Mouse (Mus musculus) neural tube, embryonic 15.5 days (tissue): ENCODE measurements at regions not wholly inside any gene's neighbourhood (a gene's known extent, or its start where the extent isn't known, plus 50 kb on each side); places are given as distances from the start of the nearest gene placed in this dataset.

Experiments
- ATAC-seq: fragments of 200-750 bp; cut with Nextera tagmentation; 2 replicates; pipeline ENCODE4 v1.8.0; 2017; ENCODE audit warnings: mild to moderate bottlenecking, moderate TSS enrichment, moderate library complexity; ENCODE audit not compliant: low FRiP score
- H3K27ac ChIP-seq: fragments of 300-500 bp; sonication (generic); replicated peaks from 2 replicates; pipeline ENCODE4 v1.5.1; 2015; ENCODE audit warnings: mild to moderate bottlenecking, inconsistent platforms
- H3K27me3 ChIP-seq: fragments of 300-500 bp; sonication (generic); replicated peaks from 2 replicates; pipeline ENCODE4 v1.6.1; 2015; ENCODE audit warnings: inconsistent platforms
- H3K36me3 ChIP-seq: fragments of 300-500 bp; sonication (generic); 2 replicates; pipeline ENCODE4 v1.6.1; 2015; ENCODE audit warnings: inconsistent platforms
- H3K4me1 ChIP-seq: fragments of 300-500 bp; sonication (generic); 2 replicates; pipeline ENCODE4 v1.6.1; 2015; ENCODE audit warnings: inconsistent platforms
- H3K4me2 ChIP-seq: fragments of 300-500 bp; sonication (generic); 2 replicates; pipeline ENCODE4 v1.6.1; 2015; ENCODE audit warnings: inconsistent platforms, mild to moderate bottlenecking, moderate library complexity
- H3K4me3 ChIP-seq: fragments of 300-500 bp; sonication (generic); replicated peaks from 2 replicates; pipeline ENCODE4 v1.5.1; 2015; ENCODE audit warnings: mild to moderate bottlenecking, inconsistent platforms
- H3K9ac ChIP-seq: fragments of 300-500 bp; sonication (generic); replicated peaks from 2 replicates; pipeline ENCODE4 v1.6.1; 2015; ENCODE audit warnings: mild to moderate bottlenecking, inconsistent platforms
- H3K9me3 ChIP-seq: fragments of 300-500 bp; sonication (generic); replicated peaks from 2 replicates; pipeline ENCODE4 v1.6.1; 2016; ENCODE audit warnings: inconsistent platforms
- WGBS: fragments of 180-500 bp; shearing (Covaris S2); methylation state at CpG from one replicate; pipeline ENCODE4 v1.1.7; 2015; ENCODE audit warnings: mixed read lengths; 5-methylcytosine and 5-hydroxymethylcytosine counted together

DNA sequence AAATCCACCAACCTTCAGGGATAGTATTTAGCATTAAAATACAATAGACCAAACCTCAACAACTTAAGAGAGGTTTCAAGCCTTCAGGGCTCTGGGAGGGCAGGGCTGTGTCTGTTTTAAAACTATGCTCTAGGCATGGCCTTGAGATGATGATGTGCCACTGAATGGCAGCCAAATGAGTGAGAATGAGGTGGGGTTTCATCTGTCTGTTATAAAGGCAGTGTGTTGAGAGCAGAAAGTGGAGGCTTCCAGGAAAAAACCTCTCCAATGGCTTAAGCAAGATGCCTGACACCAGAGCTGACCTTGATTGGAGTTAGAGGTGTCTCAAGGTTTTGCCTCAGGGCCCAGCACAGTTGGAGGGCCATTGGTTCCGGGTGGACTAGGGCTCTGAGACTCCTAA, 111.1 kb upstream of the Tut7 start:
- H3K4me1 ChIP-seq, result no peaks in the 10 kb centered on the region
- WGBS, result 88% methylated on average over 1 of the region's 1 CpGs
- H3K27ac ChIP-seq, result no peak overlapping the region
- no peak overlapping the region for H3K4me2 ChIP-seq
- H3K27me3 ChIP-seq, result no peaks in the 10 kb centered on the region
- H3K4me3 ChIP-seq, result no peak overlapping the region
- H3K9ac ChIP-seq, result no peak overlapping the region
- H3K9me3 ChIP-seq, result no peaks in the 10 kb centered on the region
- H3K36me3 ChIP-seq, result no peaks in the 10 kb centered on the region
- no peak for ATAC-seq

DNA sequence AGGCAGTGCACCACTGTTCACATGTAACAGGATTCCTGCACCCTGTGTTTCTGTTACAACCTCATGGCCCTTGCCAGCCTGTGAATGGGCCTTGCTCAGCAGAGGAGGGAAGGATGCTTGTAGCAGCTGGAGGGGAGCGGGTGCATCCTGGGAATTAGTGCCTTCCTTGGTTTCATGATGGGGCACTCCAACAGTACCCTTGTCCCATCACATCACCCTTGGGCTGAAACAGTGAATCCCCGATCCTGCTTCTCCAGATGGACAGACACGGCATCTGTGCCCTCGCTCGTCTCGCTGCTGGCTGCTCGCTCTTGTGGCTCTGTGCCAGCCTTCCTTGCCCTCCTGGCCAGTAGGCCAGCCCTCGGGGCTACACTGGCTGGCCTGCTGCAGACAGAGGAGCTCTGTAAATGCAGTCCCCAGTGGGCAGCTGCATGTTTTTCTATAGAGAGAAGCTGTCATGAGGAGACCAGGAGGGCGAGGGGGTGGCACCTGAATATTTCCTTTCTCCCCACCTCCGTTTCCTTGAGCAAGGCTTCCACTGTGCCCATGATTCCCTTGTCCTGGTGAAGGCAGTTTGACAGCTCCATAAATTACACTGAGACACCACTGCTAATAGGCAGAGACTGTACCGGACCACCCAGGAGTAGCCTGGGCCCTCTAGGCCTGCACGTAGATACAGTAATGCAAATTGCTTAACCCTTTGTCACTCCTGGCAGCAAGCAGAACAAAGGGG, 104.6 kb upstream of the Tut7 start:
- no peak overlapping the region for H3K4me2 ChIP-seq
- no peak overlapping the region for H3K4me3 ChIP-seq
- no peak overlapping the region for H3K9ac ChIP-seq
- H3K9me3 ChIP-seq, result no peaks in the 10 kb centered on the region
- H3K36me3 ChIP-seq, result no peaks in the 10 kb centered on the region
- H3K27ac ChIP-seq, result peak overlapping the region; percentile 33; the same call in 1 of the 2 replicates
- peaks cover 12% of the 10 kb centered on the region for H3K4me1 ChIP-seq
- H3K27me3 ChIP-seq, result no peaks in the 10 kb centered on the region
- ATAC-seq, result peak; percentile 40; the same call in 1 of the 2 replicates
- 12% methylated on average over 12 of the region's 12 CpGs for WGBS

DNA sequence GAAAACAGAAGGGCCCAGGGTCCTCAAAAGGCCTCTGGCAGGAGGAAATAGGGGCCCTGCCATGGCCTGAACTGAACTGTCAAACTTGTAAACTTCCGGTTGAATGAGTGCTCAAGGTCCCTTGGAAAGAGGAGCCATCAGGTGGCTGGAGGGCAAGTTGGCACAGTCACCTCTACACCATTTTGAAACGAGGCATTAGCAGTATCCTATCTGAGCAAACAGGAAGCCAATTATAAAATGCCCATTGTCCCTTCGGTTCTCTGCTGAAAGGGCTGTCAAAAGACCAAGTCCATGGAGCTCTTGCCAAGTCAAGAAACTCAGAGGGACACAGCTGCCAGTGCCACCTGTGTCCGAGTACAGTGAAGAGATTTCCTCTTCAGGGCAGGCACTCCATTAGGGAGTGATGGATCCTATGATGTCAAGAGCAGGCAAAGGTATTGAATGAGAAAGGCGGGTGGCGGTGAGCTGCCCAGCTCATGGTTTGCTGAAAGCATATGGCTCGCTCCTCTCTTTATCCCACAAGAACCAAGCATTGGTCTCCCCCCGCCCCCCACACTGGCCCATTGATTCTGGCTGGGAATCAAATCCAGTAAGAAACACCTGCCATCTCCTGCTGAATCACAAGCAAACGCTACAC, 103.0 kb upstream of the Tut7 start:
- H3K9me3 ChIP-seq, result no peaks in the 10 kb centered on the region
- H3K9ac ChIP-seq, result no peak overlapping the region
- no peak overlapping the region for H3K4me3 ChIP-seq
- H3K27me3 ChIP-seq, result no peaks in the 10 kb centered on the region
- ATAC-seq, result peak; percentile 33; the same call in 1 of the 2 replicates
- peaks cover 12% of the 10 kb centered on the region for H3K4me1 ChIP-seq
- no peak overlapping the region for H3K4me2 ChIP-seq
- no peak overlapping the region for H3K27ac ChIP-seq
- whole genome bisulfite sequencing, result 40% methylated on average over 9 of the region's 9 CpGs
- no peaks in the 10 kb centered on the region for H3K36me3 ChIP-seq

DNA sequence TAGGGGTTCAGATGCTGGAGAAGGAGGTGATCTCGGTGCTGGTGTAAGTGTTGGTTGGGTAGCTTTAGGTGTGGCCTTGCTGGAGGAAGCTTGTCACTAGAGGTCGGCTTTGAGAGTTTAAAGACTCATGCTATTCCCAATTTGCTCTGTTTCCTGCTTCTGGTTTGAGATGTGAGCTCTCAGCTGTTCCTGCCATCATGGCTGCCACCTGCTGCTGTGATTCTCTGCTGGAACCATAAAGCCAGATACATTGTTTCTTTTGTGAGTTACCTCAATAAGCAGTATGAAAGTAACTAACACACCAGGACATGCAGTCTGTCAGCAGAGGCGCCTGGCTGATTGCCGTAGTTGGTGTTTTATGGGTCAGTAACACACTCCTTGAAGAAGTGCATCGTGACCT, 94.2 kb upstream of the Tut7 start:
- WGBS, result 69% methylated on average over 5 of the region's 5 CpGs
- Histone ChIP-seq H3K4me2 (no peak overlapping the region), H3K4me1 (peaks cover 6% of the 10 kb centered on the region; the same call in 1 of the 2 replicates), H3K4me3 (no peak overlapping the region), H3K9me3 (no peaks in the 10 kb centered on the region), H3K36me3 (no peaks in the 10 kb centered on the region), H3K27me3 (no peaks in the 10 kb centered on the region), H3K27ac (no peak overlapping the region), H3K9ac (no peak overlapping the region)
- no peak for ATAC-seq

DNA sequence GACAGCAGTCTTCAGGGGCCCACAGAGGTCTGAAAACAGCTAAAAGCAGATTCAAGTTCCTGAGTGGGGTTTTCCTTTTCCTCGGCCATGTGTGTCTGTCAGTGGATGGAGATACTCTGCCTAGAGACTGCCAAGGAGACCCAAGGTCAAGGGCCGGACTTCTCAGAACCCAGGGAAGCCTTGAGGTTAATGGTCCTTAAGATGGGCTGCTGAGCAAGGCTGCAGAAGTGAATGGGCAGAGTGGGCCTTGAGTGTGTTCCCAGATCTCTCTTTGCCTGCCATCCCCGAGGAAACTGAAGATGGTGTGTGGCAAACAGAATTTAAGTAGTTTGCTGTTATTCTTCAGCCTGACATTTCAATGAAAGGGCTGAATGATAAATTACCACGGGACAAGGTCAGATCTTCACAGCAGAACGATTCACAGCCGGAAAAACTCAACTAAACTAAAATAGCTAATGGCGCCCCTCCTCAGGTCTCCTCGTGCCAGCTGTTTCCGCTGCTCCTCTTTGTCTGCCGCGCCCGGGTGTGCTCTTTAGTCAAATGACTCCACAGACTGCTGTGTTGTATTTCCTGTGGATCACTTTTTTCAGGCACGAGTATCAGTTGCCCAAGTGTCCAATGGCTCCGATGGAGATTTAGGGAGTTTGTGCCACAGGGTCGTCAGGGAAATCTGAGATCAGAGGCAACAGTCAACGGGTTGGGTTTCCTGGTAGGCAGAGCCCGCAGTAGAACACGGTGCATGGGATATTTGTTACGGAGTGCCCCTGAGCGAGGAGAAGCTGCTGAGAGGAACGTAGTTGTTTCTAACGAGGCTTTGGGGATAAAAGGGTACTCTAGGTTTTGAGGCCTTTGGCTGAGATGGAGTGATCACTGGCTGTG, 93.5 kb upstream of the Tut7 start:
- Histone ChIP-seq H3K27ac (0 out of 2 replicates have a peak overlapping the region, but pooled peaks have one; percentile 9), H3K36me3 (no peaks in the 10 kb centered on the region), H3K4me3 (no peak overlapping the region), H3K4me2 (no peak overlapping the region), H3K4me1 (peaks cover 6% of the 10 kb centered on the region; the same call in 1 of the 2 replicates), H3K9ac (no peak overlapping the region), H3K27me3 (no peaks in the 10 kb centered on the region), H3K9me3 (no peaks in the 10 kb centered on the region)
- no peak for ATAC-seq
- WGBS, result 51% methylated on average over 22 of the region's 22 CpGs

DNA sequence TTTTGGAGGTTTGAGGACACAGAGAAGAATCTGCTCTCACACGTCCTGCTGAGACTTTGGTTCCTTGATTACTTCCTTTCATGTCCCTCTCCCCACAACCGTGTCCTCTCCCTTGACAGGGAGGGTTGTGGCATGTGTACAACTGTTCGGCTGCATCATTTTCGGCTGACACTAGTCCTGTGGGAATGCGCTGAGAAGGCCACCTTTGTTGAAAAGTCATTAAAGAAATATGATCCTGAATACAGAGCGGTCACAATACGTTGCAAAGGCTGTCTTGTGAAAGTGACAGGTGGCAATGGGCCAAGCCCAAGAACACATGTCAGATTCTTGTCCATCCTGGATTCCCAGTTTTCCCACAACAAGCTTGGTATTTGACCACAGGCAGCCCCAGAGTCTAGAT, 92.8 kb upstream of the Tut7 start:
- no peaks in the 10 kb centered on the region for H3K9me3 ChIP-seq
- no peak overlapping the region for H3K4me2 ChIP-seq
- no peaks in the 10 kb centered on the region for H3K36me3 ChIP-seq
- peaks cover 6% of the 10 kb centered on the region for H3K4me1 ChIP-seq
- no peak overlapping the region for H3K4me3 ChIP-seq
- no peaks in the 10 kb centered on the region for H3K27me3 ChIP-seq
- WGBS, result 65% methylated on average over 7 of the region's 7 CpGs
- ATAC-seq, result no peak
- no peak overlapping the region for H3K27ac ChIP-seq
- no peak overlapping the region for H3K9ac ChIP-seq

DNA sequence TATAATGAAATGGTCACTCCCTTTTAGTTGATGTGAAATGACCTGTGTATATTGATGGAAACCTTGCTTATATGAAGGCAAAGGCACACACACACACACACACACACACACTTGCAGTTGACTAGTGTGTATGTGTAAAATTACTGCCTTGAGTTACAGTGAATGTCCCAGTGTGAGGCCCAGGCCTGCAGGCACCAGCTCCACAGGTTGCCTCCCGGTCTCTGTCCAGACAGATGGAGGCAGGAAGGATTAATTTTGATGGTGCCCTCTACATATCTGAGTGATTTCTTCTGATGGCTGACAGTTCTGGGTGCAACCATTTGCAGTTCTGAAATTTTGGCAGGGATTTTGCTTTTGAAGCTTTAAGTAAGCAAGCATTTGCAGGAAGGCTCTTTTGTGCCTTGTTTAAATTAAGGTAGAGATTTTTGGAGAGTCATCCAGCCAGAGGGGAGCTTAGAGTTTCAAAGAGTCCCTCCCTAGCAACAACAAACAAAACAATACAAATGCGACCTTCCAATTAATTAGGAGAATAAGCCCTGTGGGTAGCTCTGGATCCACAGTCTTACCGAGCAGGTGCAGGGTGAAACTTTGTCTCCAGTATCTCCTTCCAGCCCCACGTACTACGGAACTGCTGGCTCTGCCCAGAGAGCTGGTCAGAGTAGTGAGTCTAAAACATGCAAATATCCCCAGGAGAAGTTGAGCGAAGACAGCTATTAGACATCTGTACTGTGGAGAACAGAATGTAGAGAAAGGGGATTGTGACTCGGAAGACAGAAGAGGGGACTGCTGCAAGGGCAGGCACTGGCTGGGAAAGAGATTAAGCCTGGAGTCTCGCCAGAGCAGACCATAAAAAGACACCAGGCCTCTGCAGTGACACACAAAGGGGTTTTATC, 87.5 kb upstream of the Tut7 start:
- Histone ChIP-seq H3K4me3 (no peak overlapping the region), H3K27me3 (no peaks in the 10 kb centered on the region), H3K9me3 (no peaks in the 10 kb centered on the region), H3K4me1 (peaks cover 9% of the 10 kb centered on the region; the same call in 1 of the 2 replicates), H3K36me3 (no peaks in the 10 kb centered on the region), H3K4me2 (no peak overlapping the region), H3K27ac (no peak overlapping the region), H3K9ac (no peak overlapping the region)
- WGBS, result 24% methylated on average over 8 of the region's 8 CpGs
- ATAC-seq, result no peak; the same call in 1 of the 2 replicates

DNA sequence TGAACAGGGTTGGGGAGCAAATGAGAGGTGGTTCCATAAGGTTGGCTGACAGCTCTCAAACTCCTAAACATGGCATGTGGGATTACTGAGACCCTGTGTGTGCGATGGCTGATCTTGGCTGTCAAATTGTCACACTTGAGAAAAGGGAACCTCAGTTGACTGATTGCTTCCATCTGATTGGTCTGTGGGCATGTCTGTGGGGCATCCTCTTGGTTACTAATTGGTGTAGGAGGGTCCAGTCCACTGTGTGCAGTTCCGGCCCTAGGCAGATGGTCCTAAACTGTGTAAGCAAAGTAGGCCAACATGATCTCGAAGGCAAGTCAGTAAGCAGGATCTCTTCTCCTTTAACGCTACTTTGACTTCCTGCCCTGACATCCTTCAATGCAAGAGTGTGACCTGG, 86.5 kb upstream of the Tut7 start:
- H3K4me1 ChIP-seq, result peaks cover 10% of the 10 kb centered on the region; the same call in 1 of the 2 replicates
- no peak overlapping the region for H3K9ac ChIP-seq
- no peaks in the 10 kb centered on the region for H3K9me3 ChIP-seq
- no peak overlapping the region for H3K27ac ChIP-seq
- H3K36me3 ChIP-seq, result no peaks in the 10 kb centered on the region
- 84% methylated on average over 4 of the region's 4 CpGs for WGBS
- H3K4me3 ChIP-seq, result no peak overlapping the region
- no peak overlapping the region for H3K4me2 ChIP-seq
- ATAC-seq, result no peak
- H3K27me3 ChIP-seq, result no peaks in the 10 kb centered on the region

DNA sequence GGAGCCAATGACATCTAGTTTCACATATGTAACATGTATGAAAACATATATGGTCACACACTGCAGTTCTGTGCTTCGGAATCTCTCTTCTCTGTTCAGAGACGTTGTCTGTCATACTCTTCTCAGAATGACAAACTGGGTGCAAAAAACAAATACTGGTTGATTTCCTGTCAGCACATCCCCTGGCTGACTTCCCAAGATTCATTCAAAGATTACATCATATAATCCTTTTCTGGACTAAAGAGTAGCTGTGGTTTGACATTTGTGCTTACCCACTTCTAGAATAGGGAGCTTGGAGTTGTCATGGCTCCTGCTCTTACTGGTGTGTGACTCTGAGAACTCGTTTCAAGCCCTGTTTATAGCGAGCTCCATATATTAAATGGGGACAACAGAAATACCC, 85.8 kb upstream of the Tut7 start:
- peaks cover 10% of the 10 kb centered on the region; the same call in 1 of the 2 replicates for H3K4me1 ChIP-seq
- 87% methylated on average over 4 of the region's 4 CpGs for WGBS
- no peak for ATAC-seq
- no peaks in the 10 kb centered on the region for H3K36me3 ChIP-seq
- no peak overlapping the region for H3K9ac ChIP-seq
- no peak overlapping the region for H3K4me3 ChIP-seq
- H3K9me3 ChIP-seq, result no peaks in the 10 kb centered on the region
- H3K27me3 ChIP-seq, result no peaks in the 10 kb centered on the region
- H3K27ac ChIP-seq, result no peak overlapping the region
- H3K4me2 ChIP-seq, result no peak overlapping the region

DNA sequence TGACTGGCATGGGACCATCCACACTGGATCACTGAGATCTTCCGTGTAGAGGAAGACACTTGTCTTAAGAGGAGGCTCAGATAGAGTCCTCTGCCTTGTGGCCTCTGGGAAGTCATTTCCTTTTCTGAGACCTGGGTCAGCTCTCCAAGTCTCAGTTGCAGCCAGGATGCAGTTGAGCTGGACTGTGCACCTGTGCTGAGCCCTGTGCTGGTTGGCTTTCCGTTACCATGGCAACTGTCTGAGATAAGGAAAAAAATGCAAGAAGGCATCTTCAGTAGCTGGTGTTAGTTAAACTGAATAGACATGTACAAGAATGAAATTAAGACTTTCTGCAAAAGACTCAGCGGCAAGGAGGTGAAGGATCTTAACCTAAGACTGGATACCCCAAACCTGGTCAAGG, 82.5 kb upstream of the Tut7 start:
- H3K27ac ChIP-seq, result no peak overlapping the region
- no peak overlapping the region for H3K4me3 ChIP-seq
- H3K9me3 ChIP-seq, result no peaks in the 10 kb centered on the region
- no peak for ATAC-seq
- H3K9ac ChIP-seq, result no peak overlapping the region
- no peaks in the 10 kb centered on the region for H3K27me3 ChIP-seq
- WGBS, result 61% methylated on average over 3 of the region's 3 CpGs
- H3K36me3 ChIP-seq, result no peaks in the 10 kb centered on the region
- H3K4me1 ChIP-seq, result peaks cover 7% of the 10 kb centered on the region; the same call in 1 of the 2 replicates
- no peak overlapping the region for H3K4me2 ChIP-seq

DNA sequence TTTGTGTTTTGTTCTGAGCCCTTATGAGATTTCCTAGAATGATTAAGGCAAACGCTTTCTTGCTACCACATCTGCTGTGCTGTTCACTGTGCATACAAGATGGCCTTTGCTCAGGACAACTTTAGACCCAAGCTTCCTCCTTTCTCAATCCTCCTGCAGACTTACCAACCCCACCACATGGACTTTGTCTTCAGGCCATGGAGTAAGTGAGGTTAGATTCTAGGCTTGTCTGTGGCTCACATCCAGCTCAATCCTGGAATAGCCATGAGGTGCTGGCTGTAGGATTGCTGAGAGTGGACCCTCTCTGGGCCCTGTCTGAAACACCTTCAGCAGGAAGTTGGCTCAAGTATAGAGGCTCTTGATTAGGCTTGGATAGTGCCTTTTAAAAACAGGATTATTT, 81.5 kb upstream of the Tut7 start:
- Histone ChIP-seq H3K9me3 (no peaks in the 10 kb centered on the region), H3K27ac (no peak overlapping the region), H3K36me3 (no peaks in the 10 kb centered on the region), H3K4me2 (no peak overlapping the region), H3K4me3 (no peak overlapping the region), H3K4me1 (peaks cover 3% of the 10 kb centered on the region; the same call in 1 of the 2 replicates), H3K27me3 (no peaks in the 10 kb centered on the region), H3K9ac (no peak overlapping the region)
- ATAC-seq, result no peak
- 100% methylated on average over 1 of the region's 1 CpGs for WGBS
